Mouse (Mus musculus) stomach, postnatal 0 days (tissue): ENCODE measurements at regions not wholly inside any gene's neighbourhood (a gene's known extent, or its start where the extent isn't known, plus 50 kb on each side); places are given as distances from the start of the nearest gene placed in this dataset.
"Not testable (repeated sequence)": the region's sequence is repeated elsewhere in the genome, so short reads cannot be mapped to it uniquely, and the experiment has no call there.

Source experiments
- ATAC-seq: fragments of 200-750 bp; cut with Nextera tagmentation; 2 replicates; pipeline ENCODE4 v1.8.0; 2017; ENCODE audit not compliant: low FRiP score, low TSS enrichment
- DNase-seq: peaks from one replicate; pipeline ENCODE4 v3.0.0-alpha.2; 2016; ENCODE audit warnings: low spot score
- H3K27ac ChIP-seq: fragments of 300-500 bp; sonication (generic); replicated peaks from 2 replicates; pipeline ENCODE4 v1.5.1; 2014; ENCODE audit warnings: mild to moderate bottlenecking, control low read depth
- H3K27me3 ChIP-seq: fragments of 300-500 bp; sonication (generic); 2 replicates; pipeline ENCODE4 v1.6.1; 2014; ENCODE audit warnings: low read length; ENCODE audit not compliant: control insufficient read depth, insufficient read depth
- H3K36me3 ChIP-seq: fragments of 300-500 bp; sonication (generic); 2 replicates; pipeline ENCODE4 v1.6.1; 2014; ENCODE audit warnings: low read length, mixed read lengths; ENCODE audit not compliant: control insufficient read depth, insufficient read depth
- H3K4me1 ChIP-seq: fragments of 300-500 bp; sonication (generic); replicated peaks from 2 replicates; pipeline ENCODE4 v1.6.1; 2014; ENCODE audit warnings: antibody characterized with exemption; ENCODE audit not compliant: control insufficient read depth, insufficient read depth
- H3K4me2 ChIP-seq: fragments of 300-500 bp; sonication (generic); replicated peaks from 2 replicates; pipeline ENCODE4 v1.6.1; 2014; ENCODE audit warnings: low read depth, mild to moderate bottlenecking, control low read depth, moderate library complexity
- H3K4me3 ChIP-seq: fragments of 300-500 bp; sonication (generic); 2 replicates; pipeline ENCODE4 v1.5.1; 2014; ENCODE audit warnings: low read depth, low read length, control low read depth
- H3K9ac ChIP-seq: fragments of 300-500 bp; sonication (generic); 2 replicates; pipeline ENCODE4 v1.6.1; 2014; ENCODE audit warnings: mild to moderate bottlenecking, low read length, control low read depth, mixed read lengths
- H3K9me3 ChIP-seq: fragments of 300-500 bp; sonication (generic); 2 replicates; pipeline ENCODE4 v1.6.1; 2016; ENCODE audit warnings: low read length; ENCODE audit not compliant: control insufficient read depth
- CTCF ChIP-seq: IDR thresholded peaks from 2 replicates; pipeline ENCODE4 v1.5.1; 2016; ENCODE audit warnings: antibody characterized with exemption, low read depth, mild to moderate bottlenecking, moderate library complexity
- EP300 ChIP-seq: optimal IDR thresholded peaks from 2 replicates; pipeline ENCODE3; 2016; ENCODE audit warnings: antibody characterized with exemption
- WGBS: fragments of 180-500 bp; shearing (Covaris S2); extraction: QIAGEN DNeasy Blood & Tissue Kit; methylation state at CpG from one replicate; pipeline ENCODE4 v1.1.7; 2014; 5-methylcytosine and 5-hydroxymethylcytosine counted together

DNA sequence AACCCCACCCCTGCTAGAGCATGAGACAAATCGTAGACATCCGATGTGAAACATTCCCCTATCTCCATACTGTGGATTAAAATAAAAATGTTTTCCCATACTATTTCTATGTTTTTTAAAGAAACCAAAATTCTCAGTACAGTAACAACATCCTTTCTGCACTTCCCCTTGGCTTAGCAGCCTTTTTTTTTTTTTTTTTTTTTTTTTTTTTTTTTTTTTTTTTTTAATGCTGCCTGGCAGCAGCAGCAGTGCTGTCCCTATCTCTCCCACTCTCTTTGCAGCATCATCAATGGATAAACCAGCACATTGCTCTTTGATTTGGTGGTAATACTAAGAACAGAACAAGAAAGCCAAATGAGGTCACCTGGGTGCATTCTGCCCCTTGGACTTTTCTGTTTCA, 239.3 kb upstream of the Ell2 start:
- H3K4me1 ChIP-seq = no peaks in the 10 kb centered on the region
- H3K27ac ChIP-seq = no peak overlapping the region
- 93% methylated on average over 2 of the region's 2 CpGs for WGBS
- H3K4me3 ChIP-seq = no peak overlapping the region
- no peak overlapping the region for H3K4me2 ChIP-seq
- ATAC-seq (no peak), DNase-seq (no peak)
- no peaks in the 10 kb centered on the region for H3K27me3 ChIP-seq
- no peak for TF ChIP-seq EP300
- TF ChIP-seq CTCF = no peak
- H3K9ac ChIP-seq = no peak overlapping the region
- no peaks in the 10 kb centered on the region for H3K36me3 ChIP-seq
- H3K9me3 ChIP-seq = no peaks in the 10 kb centered on the region

GRCm38 (mm10) chr13:75475828-75476597, 230.5 kb upstream of the Ell2 start:
- no peaks in the 10 kb centered on the region for H3K36me3 ChIP-seq
- no peaks in the 10 kb centered on the region for H3K4me1 ChIP-seq
- ATAC-seq (no peak), DNase-seq (no peak)
- H3K4me2 ChIP-seq = no peak overlapping the region
- 80% methylated on average over 1 of the region's 1 CpGs for WGBS
- H3K4me3 ChIP-seq = no peak overlapping the region
- H3K27me3 ChIP-seq = no peaks in the 10 kb centered on the region
- no peaks in the 10 kb centered on the region for H3K9me3 ChIP-seq
- H3K27ac ChIP-seq = no peak overlapping the region
- TF ChIP-seq EP300 (no peak), CTCF (no peak)
- no peak overlapping the region for H3K9ac ChIP-seq

- not testable (repeated sequence) for H3K4me1 ChIP-seq, H3K4me3 ChIP-seq, ATAC-seq, H3K4me2 ChIP-seq, H3K9ac ChIP-seq, H3K27me3 ChIP-seq, H3K9me3 ChIP-seq, H3K36me3 ChIP-seq, DNase-seq, H3K27ac ChIP-seq
- WGBS = 84% methylated on average over 7 of the region's 7 CpGs
Observed at GRCm38 (mm10) chr13:75483157-75483915, 223.2 kb upstream of the Ell2 start.

DNA sequence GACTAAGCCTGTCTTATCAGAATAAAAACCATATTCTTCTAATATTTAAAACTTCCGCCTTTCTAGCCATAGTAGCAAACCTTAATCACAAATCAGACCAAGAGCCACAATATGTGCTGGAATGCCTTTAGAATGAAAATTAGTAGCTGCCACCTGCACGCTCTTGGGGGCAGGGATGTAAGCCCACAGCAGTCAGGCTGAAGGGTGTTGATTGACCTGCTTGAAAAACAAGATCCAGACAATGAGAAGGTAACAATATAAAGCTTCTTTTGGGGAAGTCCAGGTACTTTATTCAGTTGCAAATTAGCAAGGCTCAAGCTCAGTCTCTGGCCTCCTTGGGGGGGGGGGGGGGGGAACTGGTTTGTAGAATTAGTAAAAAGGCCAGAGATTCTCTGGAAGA, 222.3 kb upstream of the Ell2 start:
- not testable (repeated sequence) for ATAC-seq, H3K27ac ChIP-seq, DNase-seq, H3K9me3 ChIP-seq, H3K4me3 ChIP-seq, H3K27me3 ChIP-seq, H3K36me3 ChIP-seq, H3K4me1 ChIP-seq, H3K9ac ChIP-seq, H3K4me2 ChIP-seq
- WGBS = 81% methylated on average over 2 of the region's 2 CpGs

DNA sequence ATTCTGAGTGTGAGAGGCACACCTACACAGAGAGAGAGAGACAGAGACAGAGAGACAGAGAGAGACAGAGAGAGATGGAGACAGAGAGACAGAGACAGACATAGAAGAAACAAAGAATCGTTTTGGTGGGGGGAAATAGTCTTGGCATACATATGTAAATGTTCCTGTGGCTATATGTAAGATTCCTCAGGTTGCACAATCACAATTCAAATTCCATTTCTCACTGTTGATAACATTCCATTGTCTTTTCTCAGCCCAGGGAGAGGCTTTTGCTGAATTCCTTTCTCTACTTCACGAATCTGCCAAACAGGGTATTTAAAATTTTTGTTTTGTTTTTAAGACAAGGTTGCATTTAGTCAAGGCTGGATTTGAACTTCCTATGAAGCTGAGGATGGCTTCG, 205.0 kb upstream of the Ell2 start:
- Histone ChIP-seq H3K4me3 (no peak overlapping the region), H3K27ac (no peak overlapping the region), H3K9me3 (no peaks in the 10 kb centered on the region), H3K4me2 (no peak overlapping the region), H3K9ac (no peak overlapping the region), H3K36me3 (no peaks in the 10 kb centered on the region), H3K4me1 (no peaks in the 10 kb centered on the region), H3K27me3 (no peaks in the 10 kb centered on the region)
- WGBS = 67% methylated on average over 3 of the region's 3 CpGs
- no peak for TF ChIP-seq CTCF
- TF ChIP-seq EP300 = no peak
- ATAC-seq (no peak), DNase-seq (no peak)

DNA sequence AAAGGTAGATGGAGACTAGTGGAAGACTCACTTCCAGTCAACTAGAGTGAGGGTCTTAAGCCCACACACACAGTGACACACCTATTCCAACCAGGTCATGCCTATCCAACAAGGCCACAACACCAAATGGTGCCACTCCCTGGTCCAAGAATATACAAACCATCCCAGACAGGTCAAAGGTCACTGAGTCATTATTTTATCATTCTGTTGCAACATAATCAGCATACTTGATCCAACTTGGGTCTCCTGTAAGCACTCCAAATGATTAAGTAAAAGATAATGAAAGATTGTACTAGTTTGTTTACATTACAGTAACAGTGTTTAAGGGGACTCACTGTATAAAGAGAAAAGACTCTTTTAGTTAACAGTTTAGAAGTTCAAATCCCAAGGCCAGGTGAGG, 203.2 kb upstream of the Ell2 start:
- H3K27me3 ChIP-seq = no peaks in the 10 kb centered on the region
- TF ChIP-seq CTCF = no peak
- no peak for TF ChIP-seq EP300
- H3K9me3 ChIP-seq = no peaks in the 10 kb centered on the region
- H3K4me1 ChIP-seq = no peaks in the 10 kb centered on the region
- no peak overlapping the region for H3K4me3 ChIP-seq
- H3K4me2 ChIP-seq = no peak overlapping the region
- no peak overlapping the region for H3K27ac ChIP-seq
- DNase-seq = no peak
- H3K36me3 ChIP-seq = no peaks in the 10 kb centered on the region
- no peak for ATAC-seq
- H3K9ac ChIP-seq = no peak overlapping the region
